24 mouse cellular contexts compared by ENCODE assay signal in the genomic region with DNA sequence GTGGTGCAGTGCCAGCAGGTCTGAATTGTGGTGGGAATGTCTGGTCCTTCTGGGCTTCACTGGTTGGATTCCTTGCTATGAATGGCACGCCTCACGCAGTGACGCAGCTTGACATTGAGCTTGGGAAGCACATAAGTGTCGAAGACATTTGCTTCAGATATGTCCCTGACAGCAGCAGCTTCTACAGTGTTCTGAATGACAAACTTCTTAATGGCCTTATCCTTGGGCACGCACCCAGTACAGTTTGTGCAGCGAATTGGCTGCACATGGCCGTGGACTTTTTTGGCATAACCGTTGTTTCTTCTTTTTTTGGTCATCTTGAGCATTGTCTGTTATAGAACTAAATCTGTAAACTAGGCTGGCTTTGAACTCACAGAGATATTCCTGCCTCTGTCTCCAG.
"Had no signal": no experiment of that assay in that cellular context is flagged by ENCODE, and none has a peak within 500 bp of the region (broad histone marks: within the 10 kb centered on the region; RNA-seq: fewer than 3 reads in every experiment).

No protein-coding gene starts in this region.

- H3K4me1 ChIP-seq: midbrain, embryonic 10.5 days; midbrain, embryonic 13.5 days; neural tube, embryonic 13.5 days; stomach, embryonic 15.5 days had no signal

- DNase-seq: kidney, adult 8-10 months; kidney, postnatal 10 days; kidney, postnatal 36 days; layer of hippocampus, postnatal 36 days; lung, embryonic 14.5 days; lung, postnatal 36 days; retina, postnatal 1 day; right cerebral cortex, postnatal 25 days; spleen, adult 18-20 months; thymus, adult 2 months; thymus, postnatal 14 days; thymus, postnatal 4 days had no signal

- H3K9ac ChIP-seq: kidney, embryonic 15.5 days; liver, embryonic 15.5 days; lung, embryonic 14.5 days; midbrain, embryonic 13.5 days; neural tube, embryonic 13.5 days; stomach, embryonic 15.5 days had no signal

- H3K4me3 ChIP-seq: kidney, embryonic 15.5 days; left cerebral cortex, adult 2 months; liver, embryonic 15.5 days; megakaryocyte, embryonic 14.5 days; midbrain, embryonic 10.5 days; midbrain, embryonic 13.5 days; myocyte; neural tube, embryonic 13.5 days; stomach, embryonic 15.5 days had no signal

- H3K27ac ChIP-seq: kidney, embryonic 15.5 days; left cerebral cortex, adult 2 months; midbrain, embryonic 10.5 days; midbrain, embryonic 13.5 days; neural tube, embryonic 13.5 days; stomach, embryonic 15.5 days had no signal

- H3K4me2 ChIP-seq: kidney, embryonic 15.5 days; liver, embryonic 11.5 days; liver, embryonic 15.5 days; lung, embryonic 14.5 days; midbrain, embryonic 13.5 days; neural tube, embryonic 13.5 days; stomach, embryonic 15.5 days had no signal

- ATAC-seq: lung, postnatal 0 days; midbrain, embryonic 13.5 days; midbrain, embryonic 16.5 days had no signal

- H3K9me3 ChIP-seq: kidney, embryonic 15.5 days; liver, embryonic 15.5 days; megakaryocyte, embryonic 14.5 days; midbrain, embryonic 10.5 days; midbrain, embryonic 13.5 days; neural tube, embryonic 13.5 days; stomach, embryonic 15.5 days had no signal

- H3K27me3 ChIP-seq: kidney, embryonic 15.5 days; liver, embryonic 15.5 days; megakaryocyte, embryonic 14.5 days; midbrain, embryonic 13.5 days; neural tube, embryonic 13.5 days; stomach, embryonic 15.5 days had no signal

- H3K36me3 ChIP-seq: midbrain, embryonic 13.5 days; stomach, embryonic 15.5 days had no signal
